Mouse (Mus musculus): ENCODE measurements around the gene Itgam.
"Not testable (repeated sequence)": the region's sequence is repeated elsewhere in the genome, so short reads cannot be mapped to it uniquely, and the experiment has no call there.

Itgam gene

DNA sequence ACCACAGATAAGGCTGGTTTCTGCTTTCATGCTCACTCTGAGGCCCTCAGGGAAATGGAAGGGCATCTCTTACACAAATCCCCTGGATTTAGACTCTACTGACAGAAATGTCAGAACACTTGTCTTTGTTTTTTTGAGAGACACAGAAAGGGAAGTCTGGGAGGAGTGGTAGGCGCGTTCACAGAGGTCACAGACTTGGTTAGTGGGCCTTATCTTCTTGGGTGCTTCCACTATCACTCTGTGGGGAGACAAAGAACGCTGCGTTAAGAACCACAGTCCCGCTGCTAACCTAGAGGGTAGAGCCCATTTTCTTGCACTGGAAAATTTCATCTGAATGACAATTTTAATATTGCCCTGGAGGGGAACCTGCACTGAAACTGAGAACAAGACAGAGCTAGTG lies 69.7 kb downstream of the Itgam start:
- DNase-seq (ENCODE audit: low spot score), result no peak

DNA sequence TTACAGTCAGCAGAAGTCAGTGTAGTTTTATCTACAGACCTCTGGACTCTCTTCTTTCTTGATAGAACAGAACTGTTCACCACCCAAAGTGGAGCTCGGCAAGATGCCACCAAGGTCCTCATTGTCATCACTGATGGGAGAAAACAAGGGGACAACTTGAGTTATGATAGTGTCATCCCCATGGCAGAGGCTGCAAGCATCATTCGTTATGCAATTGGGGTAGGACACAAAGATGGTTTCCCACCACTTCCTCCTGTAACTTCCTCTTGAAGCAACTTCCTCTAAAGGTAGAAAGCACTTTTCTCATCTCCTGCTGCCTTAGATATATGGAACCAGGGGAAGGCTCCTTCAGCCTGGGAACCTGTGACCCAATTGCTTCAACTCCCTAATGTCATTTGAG lies 71.2 kb downstream of the Itgam start:
- DNase-seq (ENCODE audit: low spot score), result no peak

DNA sequence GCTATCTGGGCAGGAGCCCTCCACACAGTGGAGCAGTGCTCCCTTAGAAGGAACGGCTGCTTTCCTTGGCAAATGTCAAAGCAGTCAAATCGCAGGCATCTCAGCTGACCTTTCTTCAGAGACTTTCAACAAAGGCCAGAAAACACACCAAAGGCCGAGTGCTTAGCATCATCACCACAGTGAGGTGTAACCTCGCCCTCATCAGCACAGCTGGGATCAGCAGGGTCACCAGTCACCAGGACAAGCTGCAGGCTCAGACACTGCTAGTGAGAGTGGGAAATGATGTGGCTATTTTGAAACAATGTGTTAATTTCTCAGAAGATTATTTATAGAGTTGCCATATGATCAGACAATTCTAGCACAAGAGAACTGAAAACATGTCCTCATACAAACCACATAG lies 74.5 kb downstream of the Itgam start:
- no peak for DNase-seq (ENCODE audit: low spot score)

DNA sequence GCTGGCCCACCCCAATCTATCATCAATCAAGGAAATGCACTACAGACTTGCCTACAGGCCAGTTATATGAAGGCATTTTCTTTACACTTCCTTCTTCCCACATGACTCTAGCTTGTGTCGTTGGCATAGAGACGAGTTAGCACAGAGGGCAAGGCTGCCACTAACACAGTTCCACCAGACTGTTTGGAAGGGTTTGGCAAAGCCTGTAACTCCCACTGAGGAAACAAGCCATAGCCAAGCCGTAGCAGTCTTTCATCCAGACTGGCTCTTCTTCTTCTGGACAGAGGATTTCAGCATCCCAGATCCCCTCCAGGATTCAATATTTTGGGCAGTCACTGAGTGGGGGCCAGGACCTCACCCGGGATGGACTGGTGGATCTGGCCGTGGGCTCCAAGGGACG lies 77.2 kb downstream of the Itgam start:
- DNase-seq (ENCODE audit: low spot score), result no peak

DNA sequence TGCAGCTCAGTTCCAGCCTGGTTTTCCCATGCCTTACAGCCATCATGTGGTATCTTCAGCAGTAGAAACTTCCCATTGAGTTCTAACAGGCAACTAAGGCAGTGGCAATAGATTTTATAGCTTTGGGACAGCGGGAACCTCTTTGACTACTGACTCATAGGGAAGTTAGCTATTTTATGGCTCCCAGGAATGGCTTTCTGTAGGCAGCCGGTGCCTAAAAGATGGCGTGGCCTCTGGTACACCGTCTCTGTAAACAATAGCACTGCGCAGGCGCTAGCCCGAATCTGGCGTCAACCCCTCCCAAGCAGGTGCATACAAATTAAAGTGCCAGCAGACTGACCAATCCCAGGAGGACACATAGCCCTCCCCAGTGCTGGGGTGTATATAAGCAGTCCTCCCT lies 88.5 kb downstream of the Itgam start:
- no peak for DNase-seq (ENCODE audit: low spot score)

DNA sequence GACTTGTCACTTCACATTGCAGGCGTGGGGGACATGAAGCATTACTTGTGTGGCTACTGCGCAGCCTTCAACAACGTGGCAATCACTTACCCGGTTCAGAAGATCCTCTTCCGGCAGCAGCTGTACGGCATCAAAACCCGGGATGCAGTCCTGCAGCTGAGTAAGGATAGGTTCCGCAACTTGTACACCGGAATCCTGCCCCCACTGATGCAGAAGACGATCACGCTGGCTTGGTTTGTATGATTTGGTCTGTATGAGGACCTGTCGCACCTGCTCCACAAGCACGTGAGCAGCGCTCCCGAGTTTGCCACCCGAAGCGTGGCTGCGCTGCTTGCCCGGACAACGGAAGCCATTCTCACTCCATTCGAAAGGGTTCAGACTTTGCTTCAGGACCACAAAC lies 91.6 kb downstream of the Itgam start, which contains the start of gene Itgad:
Itgad (plus strand) TSS at position 301 of the 400 bp plus-strand sequence.
- DNase-seq (ENCODE audit: low spot score), result no peak

DNA sequence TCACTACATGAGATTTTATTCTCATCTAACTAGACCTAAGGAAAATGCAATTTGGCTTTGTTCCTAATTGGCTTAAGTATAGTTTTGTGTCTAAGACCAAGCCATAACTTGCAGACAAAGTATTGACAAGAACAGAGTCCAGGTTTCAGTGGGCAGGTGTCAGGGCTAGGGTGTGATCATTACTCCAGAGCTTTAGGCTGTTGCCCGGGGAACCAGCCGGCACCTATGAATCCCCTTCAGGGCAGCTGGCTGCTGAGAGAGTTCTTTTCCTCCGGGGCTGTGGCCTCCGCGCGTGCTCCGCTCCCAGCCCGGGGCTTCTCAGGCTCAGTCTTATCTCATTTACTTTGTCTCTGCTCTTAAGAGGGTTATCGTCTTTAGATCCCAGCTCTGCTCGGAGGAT lies 92.5 kb downstream of the Itgam start:
- DNase-seq (ENCODE audit: low spot score), result no peak

DNA sequence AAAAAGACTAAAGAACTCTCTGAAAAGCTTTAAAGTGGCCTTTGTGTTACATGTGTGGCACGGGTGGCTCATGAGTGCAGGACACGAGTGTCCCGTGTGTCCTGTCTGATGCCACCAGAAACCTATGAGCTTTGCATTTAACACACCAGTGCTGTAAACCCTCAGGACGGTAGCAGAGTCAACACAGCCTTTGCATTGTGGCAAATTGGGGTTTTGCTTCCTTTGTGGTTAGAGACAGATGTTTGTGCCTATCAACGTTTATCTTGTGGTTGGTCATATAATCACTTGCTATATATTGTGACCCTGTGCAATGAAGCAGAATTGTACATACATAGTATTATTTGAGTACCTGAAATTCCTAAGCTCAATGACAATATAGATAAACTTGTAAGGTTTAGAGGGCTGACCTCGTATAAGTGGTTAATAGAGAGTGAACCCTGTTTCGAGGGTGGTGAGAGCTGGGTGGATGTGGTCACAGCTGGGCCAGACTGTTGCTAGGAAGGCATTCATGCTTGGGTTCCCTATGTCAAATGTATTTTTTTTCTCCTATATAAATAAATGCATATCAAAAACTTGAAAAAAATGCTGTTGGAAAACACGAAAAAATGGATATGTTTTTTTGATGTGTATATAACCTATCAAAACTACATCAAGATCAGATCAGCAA lies 96.4 kb downstream of the Itgam start:
- not testable (repeated sequence) for DNase-seq (ENCODE audit: low spot score)

DNA sequence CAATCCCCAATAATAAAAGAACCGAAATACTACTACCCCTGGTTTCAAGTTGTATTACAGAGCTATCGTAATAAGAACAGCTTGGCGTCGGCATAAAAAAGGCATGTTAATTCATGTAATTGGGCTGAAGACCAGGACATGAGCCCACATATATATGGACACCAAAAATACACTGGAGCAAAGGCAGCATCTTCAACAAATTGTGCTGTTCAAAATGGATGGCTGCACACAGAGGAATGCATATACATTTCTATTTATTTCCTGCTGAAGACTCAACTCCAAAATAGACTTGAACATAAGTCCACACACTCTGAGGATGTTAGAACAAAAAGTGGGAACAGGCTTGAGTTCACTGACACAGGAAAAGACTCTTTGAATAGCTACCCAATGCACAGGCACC lies 101.6 kb downstream of the Itgam start:
- DNase-seq (ENCODE audit: low spot score), result no peak

DNA sequence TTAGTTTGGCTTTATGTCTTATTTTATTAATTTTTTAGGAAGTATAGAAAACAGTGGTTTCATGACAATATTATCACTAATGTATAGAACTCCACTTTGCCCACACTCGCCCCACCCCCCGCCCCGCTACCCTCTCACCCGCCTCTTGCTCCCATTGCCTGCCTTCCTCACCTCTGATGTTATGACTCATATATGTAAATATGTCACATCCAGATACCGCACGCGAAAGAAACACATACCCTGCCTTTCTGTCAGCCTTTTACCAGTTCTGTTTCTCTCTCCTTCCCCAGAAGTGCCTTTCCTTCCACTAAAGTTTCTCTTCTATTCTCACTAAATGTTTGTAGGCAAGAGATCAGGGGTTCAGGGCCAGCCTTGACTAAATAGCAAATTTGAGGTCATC lies 104.0 kb downstream of the Itgam start:
- no peak for DNase-seq (ENCODE audit: low spot score)
